In the genomic region with DNA sequence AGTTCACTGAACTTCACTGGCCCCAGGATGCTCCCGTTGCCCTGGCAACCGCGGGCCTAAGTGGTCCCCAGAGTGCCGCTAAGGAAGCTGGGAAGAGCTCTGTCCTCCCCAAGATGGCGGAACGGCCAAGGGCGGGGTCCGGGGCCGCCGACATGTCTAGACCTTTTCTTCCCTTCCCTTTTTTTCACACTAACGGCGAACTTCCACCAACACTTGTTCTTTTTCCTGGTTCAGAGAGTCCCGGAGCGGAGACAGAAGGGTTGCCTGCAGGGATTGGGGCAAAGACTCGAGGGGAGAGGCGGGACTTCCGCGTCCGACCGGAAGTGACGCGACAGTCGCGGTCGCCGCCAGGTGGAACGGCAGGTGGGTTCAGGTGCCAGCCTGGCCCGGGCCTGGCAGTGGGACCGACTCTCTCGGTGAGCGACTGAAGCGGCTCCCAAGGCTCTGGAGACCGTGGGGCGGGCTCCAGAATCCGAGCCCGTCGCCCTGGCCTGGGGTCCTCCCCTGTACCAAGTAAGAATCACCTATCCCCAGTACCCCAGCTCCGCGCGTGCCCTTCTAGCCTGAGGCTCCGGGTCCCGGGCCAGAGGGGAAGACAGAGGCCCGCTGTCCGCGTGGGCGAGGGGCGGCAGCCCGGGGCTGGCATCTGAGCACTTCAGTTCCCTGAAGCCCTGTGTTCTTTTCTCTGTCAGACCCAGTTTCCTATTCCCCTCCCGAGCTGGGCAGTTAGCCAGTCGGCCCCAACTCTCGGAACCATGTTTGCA, we compare ENCODE assay signal across 8 mouse cellular contexts. TPM values are rescaled to one million over a fixed set of nuclear protein-coding genes. Genes with fewer than 3 reads are reported as not detected.
A peak's percentile ranks its signal among the peaks of the same experiment; 100 is the strongest.
DNase-seq lines count a peak whose midpoint lies in the region; ATAC-seq and TF ChIP-seq lines count a peak whose summit lies in the region.

A gene (plus strand): TSS at position 116 of the 764 bp plus-strand sequence.
A gene (plus strand): TSS at position 334 of the 764 bp plus-strand sequence.

- ATAC-seq in forebrain, embryonic 13.5 days, result peak; percentile 90
- ATAC-seq in neural tube, embryonic 15.5 days (ENCODE audit: low FRiP score), result peak; percentile 92

- intact Hi-C loops in heart, postnatal 14 days (cut with DNase I), result loop anchor here (5.0 kb wide), 2 partner anchors 238 to 423 kb away; no protein-coding TSS in a partner anchor

- peak within 1 kb of the TSS; percentile 97 for H3K27ac ChIP-seq in forebrain, embryonic 13.5 days
- H3K27ac ChIP-seq in neural tube, embryonic 15.5 days (replicated peaks), result peak within 1 kb of the TSS; percentile 99

- H3K4me1 ChIP-seq in E14TG2a.4 (replicated peaks; ENCODE audit: low read depth, low read length), result peaks cover 31% of the 10 kb centered on the region
- H3K4me1 ChIP-seq in forebrain, embryonic 13.5 days, result peaks cover 20% of the 10 kb centered on the region
- peaks cover 24% of the 10 kb centered on the region for H3K4me1 ChIP-seq in neural tube, embryonic 15.5 days

- 1% methylated on average over 46 of the region's 51 CpGs for WGBS in forebrain, embryonic 13.5 days
- under 1% methylated on average over 51 of the region's 51 CpGs for WGBS in neural tube, embryonic 15.5 days

- H3K9ac ChIP-seq in forebrain, embryonic 13.5 days, result peak within 1 kb of the TSS; percentile 94
- peak within 1 kb of the TSS; percentile 96 for H3K9ac ChIP-seq in neural tube, embryonic 15.5 days (replicated peaks)

- no peak for TF ChIP-seq CTCF in E14TG2a.4 (conservative IDR thresholded peaks at IDR 0.05; ENCODE audit: low read length)

- H3K9me3 ChIP-seq in E14TG2a.4 (ENCODE audit: low read length), result no peaks in the 10 kb centered on the region
- H3K9me3 ChIP-seq in forebrain, embryonic 13.5 days (replicated peaks), result no peaks in the 10 kb centered on the region
- no peaks in the 10 kb centered on the region for H3K9me3 ChIP-seq in neural tube, embryonic 15.5 days (replicated peaks)

- peaks cover 39% of the 10 kb centered on the region for H3K36me3 ChIP-seq in E14TG2a.4 (ENCODE audit: insufficient read depth, low read length)
- peaks cover 26% of the 10 kb centered on the region for H3K36me3 ChIP-seq in forebrain, embryonic 13.5 days (ENCODE audit: poor library complexity, severe bottlenecking)
- peaks cover 22% of the 10 kb centered on the region for H3K36me3 ChIP-seq in neural tube, embryonic 15.5 days

- H3K4me3 ChIP-seq in E14TG2a.4 (replicated peaks; ENCODE audit: low read length), result peak within 1 kb of the TSS; percentile 97
- peak within 1 kb of the TSS; percentile 94 for H3K4me3 ChIP-seq in forebrain, embryonic 13.5 days
- H3K4me3 ChIP-seq in neural tube, embryonic 15.5 days (replicated peaks), result peak within 1 kb of the TSS; percentile 92

- H3K27me3 ChIP-seq in E14TG2a.4 (ENCODE audit: insufficient read depth, low read length), result no peaks in the 10 kb centered on the region
- no peaks in the 10 kb centered on the region for H3K27me3 ChIP-seq in forebrain, embryonic 13.5 days
- H3K27me3 ChIP-seq in neural tube, embryonic 15.5 days (replicated peaks), result no peaks in the 10 kb centered on the region

- peak within 1 kb of the TSS; percentile 91 for H3K4me2 ChIP-seq in forebrain, embryonic 13.5 days
- H3K4me2 ChIP-seq in neural tube, embryonic 15.5 days, result peak within 1 kb of the TSS; percentile 93

- DNase-seq in c-Kit-positive CD71-positive TER-119-positive erythroid progenitor cells, embryonic 14.5 days (ENCODE audit: low spot score), result peak; percentile 83
- DNase-seq in heart, postnatal 14 days, result peak; percentile 88 to 92
- DNase-seq in layer of hippocampus, adult 11-12 months (ENCODE audit: low spot score), result peak; percentile 83
- peak; percentile 86 to 90 for DNase-seq in lung, adult 18-20 months
- peak; percentile 92 for DNase-seq in testis, postnatal 14 days (ENCODE audit: low spot score)

RNA-seq across cellular contexts. Expression of the first gene that starts in this region (rescaled TPM):
- 68.1 and 74.3 TPM in 2 replicates for polyA plus RNA-seq in forebrain, embryonic 13.5 days (2015; fragmentation: Nextera tagmentation; extraction: Ambion mirVana)
- total RNA-seq in heart, postnatal 14 days (2021), result 10 to 100 TPM; 22.4 to 23.2 TPM
- polyA plus RNA-seq in neural tube, embryonic 15.5 days (2015; fragmentation: Nextera tagmentation; extraction: Ambion mirVana), result 89.9 and 99.7 TPM in 2 replicates

RNA-seq across cellular contexts. Expression of the second gene that starts in this region (rescaled TPM):
- polyA plus RNA-seq in forebrain, embryonic 13.5 days (2015; fragmentation: Nextera tagmentation; extraction: Ambion mirVana), result 0.96 and 1.3 TPM in 2 replicates
- total RNA-seq in heart, postnatal 14 days (2021), result under 1 TPM; 0.76 to 0.98 TPM
- polyA plus RNA-seq in neural tube, embryonic 15.5 days (2015; fragmentation: Nextera tagmentation; extraction: Ambion mirVana), result 1.3 and 1.5 TPM in 2 replicates

Comparison
In these comparisons a context has a peak if more than half of its experiments do, and no peak if none do; other contexts are left out.
1. Peak in every context shown above with its lines: DNase-seq, ATAC-seq, H3K4me3 ChIP-seq and H3K27ac ChIP-seq.